Mouse (Mus musculus) layer of hippocampus, adult 11-12 months (tissue): ENCODE measurements at regions not wholly inside any gene's neighbourhood (a gene's known extent, or its start where the extent isn't known, plus 50 kb on each side); places are given as distances from the start of the nearest gene placed in this dataset.

Source experiments
- DNase-seq: peaks from one replicate; pipeline ENCODE4 v3.0.0; 2022; ENCODE audit warnings: low spot score

GRCm38 (mm10) chr8:7796156-7796555 is 864.9 kb downstream of the Efnb2 start:
- no peak for DNase-seq

GRCm38 (mm10) chr8:7763820-7764219 is 897.2 kb downstream of the Efnb2 start:
- DNase-seq: no peak

GRCm38 (mm10) chr8:7760987-7761386 is 900.1 kb downstream of the Efnb2 start:
- no peak for DNase-seq

- no peak for DNase-seq
Observed at GRCm38 (mm10) chr8:7732726-7733125, 928.3 kb downstream of the Efnb2 start.

GRCm38 (mm10) chr8:7721880-7722279 is 939.2 kb downstream of the Efnb2 start:
- DNase-seq: no peak

- peak; percentile 49 for DNase-seq
Observed at GRCm38 (mm10) chr8:7718898-7719696, 941.9 kb downstream of the Efnb2 start.

GRCm38 (mm10) chr8:7710764-7711163 is 950.3 kb downstream of the Efnb2 start:
- no peak for DNase-seq

GRCm38 (mm10) chr8:7709406-7709805 is 951.6 kb downstream of the Efnb2 start:
- DNase-seq: no peak

- DNase-seq: no peak
Observed at GRCm38 (mm10) chr8:7691355-7691996, 969.6 kb downstream of the Efnb2 start.

- no peak for DNase-seq
Observed at GRCm38 (mm10) chr8:7653804-7654203, 1007.2 kb downstream of the Efnb2 start.
